Mouse (Mus musculus): ENCODE results near the gene Rrh.
"Not testable (repeated sequence)": the region's sequence is repeated elsewhere in the genome, so short reads cannot be mapped to it uniquely, and the experiment has no call there.

Gene Rrh

DNA sequence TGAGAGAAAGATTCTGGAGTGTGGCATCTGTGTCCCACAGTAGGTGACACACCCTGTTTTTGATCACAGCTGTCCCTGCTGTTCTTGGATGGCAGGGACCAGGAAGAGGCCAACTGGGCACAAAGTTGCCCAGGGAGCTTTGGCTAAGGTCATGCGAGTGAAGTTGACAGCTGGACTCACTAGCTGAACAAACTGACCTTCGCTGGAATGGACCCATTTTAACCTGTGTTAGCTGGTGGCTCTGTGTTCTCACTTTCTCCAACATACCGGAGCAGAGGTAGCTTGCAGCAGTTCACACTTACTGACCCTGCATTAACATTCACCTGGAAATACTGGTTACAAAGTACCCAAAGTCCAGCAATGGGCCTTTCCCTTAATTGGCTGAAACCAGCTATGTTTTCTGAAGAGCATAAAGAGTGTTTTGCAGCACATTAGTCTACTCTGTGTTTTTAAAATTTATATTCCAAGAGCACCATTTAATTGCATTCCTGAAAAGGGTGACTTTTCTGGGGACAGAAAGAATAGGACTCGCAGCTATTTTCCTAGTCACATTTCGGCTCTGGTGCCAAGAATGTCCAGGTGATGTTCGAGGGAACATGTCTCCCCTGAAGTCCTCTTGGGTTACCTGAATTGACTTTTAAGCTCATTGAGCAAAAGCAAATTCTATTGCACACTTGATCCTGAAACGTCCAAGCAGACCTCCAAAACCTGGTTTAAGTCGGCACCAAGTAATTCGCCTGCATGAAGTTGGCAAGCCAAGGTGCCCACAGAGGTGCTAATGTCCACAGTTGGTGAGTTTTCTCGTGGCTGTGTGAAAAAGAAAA lies 55.2 kb downstream of the Rrh start:
- Histone ChIP-seq H3K4me1 (replicated peaks; ENCODE audit: low read depth, low read length) (no peaks in the 10 kb centered on the region), H3K9me3 (ENCODE audit: low read length) (peaks cover 22% of the 10 kb centered on the region), H3K4me3 (replicated peaks; ENCODE audit: low read length) (no peak overlapping the region), H3K27me3 (ENCODE audit: insufficient read depth, low read length) (no peaks in the 10 kb centered on the region), H3K36me3 (ENCODE audit: insufficient read depth, low read length) (no peaks in the 10 kb centered on the region)
- TF ChIP-seq NANOG (IDR thresholded peaks at IDR 0.05; ENCODE audit: borderline replicate concordance, low read length): no peak
- TF ChIP-seq POU5F1 (IDR thresholded peaks at IDR 0.05; ENCODE audit: borderline replicate concordance, low read length): no peak

DNA sequence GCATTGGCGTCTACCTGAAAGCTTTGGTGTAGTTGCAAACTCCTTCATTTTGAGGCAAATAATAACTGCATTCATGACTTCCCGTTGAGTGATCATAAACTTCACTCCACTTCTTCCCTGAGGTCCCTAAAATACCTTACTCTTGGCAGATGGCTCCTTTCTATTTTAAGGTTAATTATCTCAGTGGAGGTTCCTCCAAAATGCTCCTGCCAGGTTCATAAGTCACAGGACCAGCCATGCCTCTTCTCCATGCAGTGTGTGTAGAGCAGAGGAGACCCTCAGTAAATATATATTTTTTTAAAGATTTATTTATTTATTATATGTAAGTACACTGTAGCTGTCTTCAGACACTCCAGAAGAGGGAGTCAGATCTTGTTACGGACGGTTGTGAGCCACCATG lies 56.3 kb downstream of the Rrh start:
- Histone ChIP-seq H3K9me3 (ENCODE audit: low read length) (peaks cover 31% of the 10 kb centered on the region), H3K4me3 (replicated peaks; ENCODE audit: low read length) (no peak overlapping the region), H3K4me1 (replicated peaks; ENCODE audit: low read depth, low read length) (no peaks in the 10 kb centered on the region), H3K36me3 (ENCODE audit: insufficient read depth, low read length) (no peaks in the 10 kb centered on the region), H3K27me3 (ENCODE audit: insufficient read depth, low read length) (no peaks in the 10 kb centered on the region)
- TF ChIP-seq POU5F1 (IDR thresholded peaks at IDR 0.05; ENCODE audit: borderline replicate concordance, low read length) (no peak), NANOG (IDR thresholded peaks at IDR 0.05; ENCODE audit: borderline replicate concordance, low read length) (no peak), CTCF (conservative IDR thresholded peaks at IDR 0.05; ENCODE audit: low read length) (no peak)

DNA sequence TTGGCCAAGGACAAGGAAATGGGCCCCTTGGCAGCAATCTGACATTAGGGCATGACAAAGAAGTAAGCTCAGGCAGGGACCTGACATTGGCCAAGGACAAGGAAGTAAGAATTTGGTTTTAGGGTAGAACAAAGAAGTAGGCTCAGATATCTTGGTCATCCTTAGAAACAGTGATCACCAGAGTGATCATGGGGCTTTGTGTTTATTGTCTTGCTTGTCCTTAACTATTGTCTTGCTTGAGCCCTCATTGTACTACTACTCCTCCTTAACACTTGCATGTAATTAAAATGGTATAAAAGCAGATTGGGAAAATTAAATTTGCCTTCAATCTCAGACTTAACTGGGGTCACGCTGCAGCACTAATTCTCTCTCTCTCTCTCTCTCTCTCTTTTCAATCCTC lies 64.8 kb downstream of the Rrh start:
- not testable (repeated sequence) for H3K4me3 ChIP-seq (replicated peaks; ENCODE audit: low read length); H3K27me3 ChIP-seq (ENCODE audit: insufficient read depth, low read length); H3K36me3 ChIP-seq (ENCODE audit: insufficient read depth, low read length)
- H3K4me1 ChIP-seq (replicated peaks; ENCODE audit: low read depth, low read length): peaks cover 27% of the 10 kb centered on the region
- H3K9me3 ChIP-seq (ENCODE audit: low read length): peaks cover 53% of the 10 kb centered on the region
- peak; percentile 63; the same call in 1 of the 2 replicates for TF ChIP-seq NANOG (IDR thresholded peaks at IDR 0.05; ENCODE audit: borderline replicate concordance, low read length)

DNA sequence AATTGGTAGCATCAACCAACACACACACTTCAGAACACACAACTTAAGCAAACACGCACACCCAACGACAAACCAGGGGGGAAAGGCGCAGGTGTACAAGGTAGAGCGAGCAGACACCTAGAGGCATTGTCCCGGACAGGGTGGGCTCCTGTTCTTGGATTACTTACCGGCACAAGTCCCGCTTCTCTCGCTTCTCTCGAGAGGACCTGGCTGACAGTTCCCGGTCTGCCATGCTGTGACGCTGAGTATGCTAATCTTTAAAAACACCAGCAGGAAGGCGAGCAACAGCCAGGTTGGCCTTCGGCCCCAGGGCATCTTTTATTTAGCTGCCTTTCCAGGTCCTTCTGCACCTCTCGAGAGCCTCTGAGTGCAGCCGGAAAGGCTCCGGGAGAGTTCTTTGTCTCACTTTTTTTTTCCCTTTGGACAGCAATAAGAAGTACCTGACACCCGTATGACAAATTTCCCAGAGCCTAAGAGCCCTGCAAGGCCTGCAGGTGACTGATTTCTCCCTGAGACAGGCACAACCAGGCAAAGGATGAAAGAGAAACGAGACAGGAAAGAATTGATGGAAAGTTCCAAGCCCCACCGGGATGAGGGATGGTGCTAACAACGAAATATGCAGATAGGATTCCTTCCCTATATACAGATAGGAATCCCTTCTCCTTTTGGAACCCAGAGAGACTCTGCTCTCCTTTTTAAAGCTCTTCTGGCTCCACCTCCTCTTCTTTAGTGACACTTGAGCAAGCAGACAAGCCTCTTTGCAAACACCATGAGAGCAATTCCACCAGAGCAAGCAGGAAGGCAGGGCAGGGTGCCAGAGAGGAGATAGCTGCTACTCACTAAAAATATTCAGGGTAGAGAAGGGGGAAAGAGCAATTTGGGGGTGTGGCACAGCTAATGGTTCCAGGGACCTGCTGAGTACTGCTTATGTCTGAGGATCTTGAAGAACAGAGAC lies 67.5 kb downstream of the Rrh start, which contains the start of gene Egf:
Gene Egf (minus strand): TSS at position 667 of the 955 bp plus-strand sequence.
- 0 out of 2 replicates have a peak within 1 kb of the TSS, but pooled peaks have one; percentile 7 for H3K4me3 ChIP-seq (replicated peaks; ENCODE audit: low read length)
- peaks cover 32% of the 10 kb centered on the region for H3K9me3 ChIP-seq (ENCODE audit: low read length)
- TF ChIP-seq POU5F1 (IDR thresholded peaks at IDR 0.05; ENCODE audit: borderline replicate concordance, low read length): no peak
- no peak; the same call in 1 of the 2 replicates for TF ChIP-seq NANOG (IDR thresholded peaks at IDR 0.05; ENCODE audit: borderline replicate concordance, low read length)
- TF ChIP-seq CTCF (conservative IDR thresholded peaks at IDR 0.05; ENCODE audit: low read length): no peak
- H3K4me1 ChIP-seq (replicated peaks; ENCODE audit: low read depth, low read length): peaks cover 27% of the 10 kb centered on the region
- peaks cover 15% of the 10 kb centered on the region; the same call in 1 of the 2 replicates for H3K27me3 ChIP-seq (ENCODE audit: insufficient read depth, low read length)
- no peaks in the 10 kb centered on the region for H3K36me3 ChIP-seq (ENCODE audit: insufficient read depth, low read length)

Measured in E14TG2a.4 (cell line).